Mouse (Mus musculus): ENCODE measurements at regions not wholly inside any gene's neighbourhood (a gene's known extent, or its start where the extent isn't known, plus 50 kb on each side); places are given as distances from the start of the nearest gene placed in this dataset.

DNA sequence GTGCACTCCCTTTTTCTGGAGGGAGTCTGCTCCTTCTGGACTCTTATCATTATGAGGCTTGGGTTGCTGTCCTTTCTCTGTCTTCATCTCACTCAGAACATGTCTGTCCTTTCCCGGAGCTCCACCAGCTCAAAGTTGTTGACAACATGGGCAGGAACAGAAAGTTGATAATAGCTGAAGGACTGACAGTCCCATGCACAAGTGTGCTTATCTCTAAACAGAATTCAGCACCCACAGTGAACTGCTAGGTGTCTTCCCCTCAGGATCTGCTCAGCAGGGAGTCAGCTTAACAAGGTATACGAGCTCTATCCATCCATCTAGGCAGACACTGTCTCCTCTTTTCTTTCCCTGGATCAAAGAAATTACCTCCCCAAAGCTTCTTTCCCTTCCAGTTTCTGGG lies 89.2 kb upstream of the Rab11fip2 start:
- peak; percentile 2 to 5 for DNase-seq

DNA sequence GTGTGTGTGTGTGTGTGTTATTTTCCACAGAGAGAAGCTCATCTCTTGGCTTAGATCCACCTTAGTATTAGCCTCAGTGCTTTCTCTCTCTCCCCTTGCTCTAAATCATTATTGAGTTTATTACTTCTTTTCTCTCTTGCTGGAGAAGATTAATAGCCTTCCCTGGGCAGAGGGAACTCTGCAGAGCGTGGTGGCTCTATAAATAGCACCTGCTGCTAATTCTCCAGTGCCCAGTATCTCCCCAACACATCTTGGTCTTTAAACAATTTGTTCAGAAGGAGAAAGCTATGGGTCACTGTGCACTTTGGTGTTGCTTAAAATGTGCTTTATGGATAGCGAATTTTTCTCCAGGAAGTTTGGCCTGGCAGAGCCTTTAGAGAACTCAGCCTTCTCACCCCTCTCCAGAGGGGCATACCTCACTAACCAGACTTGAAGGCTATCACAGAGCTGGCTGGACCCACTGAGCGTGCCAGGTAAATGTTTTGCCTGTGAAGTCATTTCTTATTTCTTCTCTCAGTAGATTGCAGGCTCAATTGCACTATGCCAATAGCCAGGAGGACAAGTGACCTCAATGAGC lies 86.8 kb upstream of the Rab11fip2 start:
- DNase-seq = peak; percentile 7 to 28

GRCm38 (mm10) chr19:60029720-60030119 lies 86.3 kb upstream of the Rab11fip2 start:
- no peak for DNase-seq

GRCm38 (mm10) chr19:60015614-60016300 lies 72.3 kb upstream of the Rab11fip2 start:
- no peak for DNase-seq

- no peak for DNase-seq
These were observed 52.1 kb upstream of the Rab11fip2 start for GRCm38 (mm10) chr19:59995557-59995956.
